Mouse (Mus musculus) cerebellum, adult 11-12 months (tissue): ENCODE data around the gene Bcl2l13.
"Not testable (repeated sequence)": the region's sequence is repeated elsewhere in the genome, so short reads cannot be mapped to it uniquely, and the experiment has no call there.

Source experiments
- DNase-seq: peaks from one replicate; pipeline ENCODE4 v3.0.0; 2022

Bcl2l13 gene

GRCm38 (mm10) chr6:120835474-120836374, at the start of gene Bcl2l13:
Bcl2l13 (plus strand) TSS chr6:120836212.
- DNase-seq, result peak; percentile 90

- DNase-seq, result no peak
These were observed 47.9 kb upstream of the Bcl2l13 start for GRCm38 (mm10) chr6:120788068-120788607.

- DNase-seq, result no peak
These were observed 47.1 kb upstream of the Bcl2l13 start for GRCm38 (mm10) chr6:120788904-120789303.

GRCm38 (mm10) chr6:120790153-120790552, 45.9 kb upstream of the Bcl2l13 start:
- DNase-seq, result no peak

GRCm38 (mm10) chr6:120790717-120791116, 45.3 kb upstream of the Bcl2l13 start:
- no peak for DNase-seq

- no peak for DNase-seq
These were observed 43.1 kb upstream of the Bcl2l13 start for GRCm38 (mm10) chr6:120792947-120793346.

GRCm38 (mm10) chr6:120795422-120796086, 40.5 kb upstream of the Bcl2l13 start:
- DNase-seq, result no peak

- peak; percentile 21 for DNase-seq
These were observed 39.9 kb upstream of the Bcl2l13 start for GRCm38 (mm10) chr6:120796111-120796510.

GRCm38 (mm10) chr6:120798019-120798418, 38.0 kb upstream of the Bcl2l13 start:
- DNase-seq, result peak; percentile 24

- DNase-seq, result no peak
These were observed 37.1 kb upstream of the Bcl2l13 start for GRCm38 (mm10) chr6:120798905-120799304.

- DNase-seq, result no peak
These were observed 36.4 kb upstream of the Bcl2l13 start for GRCm38 (mm10) chr6:120799581-120800041.

- no peak for DNase-seq
These were observed 28.8 kb upstream of the Bcl2l13 start for GRCm38 (mm10) chr6:120806999-120807737.

- no peak for DNase-seq
These were observed 28.3 kb upstream of the Bcl2l13 start for GRCm38 (mm10) chr6:120807738-120808081.

GRCm38 (mm10) chr6:120811999-120812398, 24.0 kb upstream of the Bcl2l13 start:
- not testable (repeated sequence) for DNase-seq

GRCm38 (mm10) chr6:120819294-120819693, 16.7 kb upstream of the Bcl2l13 start:
- no peak for DNase-seq

GRCm38 (mm10) chr6:120820144-120820543, 15.9 kb upstream of the Bcl2l13 start:
- DNase-seq, result no peak

- no peak for DNase-seq
These were observed 15.1 kb upstream of the Bcl2l13 start for GRCm38 (mm10) chr6:120820941-120821340.

- DNase-seq, result no peak
These were observed 14.3 kb upstream of the Bcl2l13 start for GRCm38 (mm10) chr6:120821715-120822114.

- peak; percentile 94 for DNase-seq
These were observed 13.6 kb upstream of the Bcl2l13 start, which contains the start of gene Atp6v1e1 for GRCm38 (mm10) chr6:120822307-120822928. Atp6v1e1 (minus strand) TSS chr6:120822793.

GRCm38 (mm10) chr6:120822937-120823614, 12.9 kb upstream of the Bcl2l13 start:
- DNase-seq, result peak; percentile 52

- DNase-seq, result no peak
These were observed 6.0 kb upstream of the Bcl2l13 start for GRCm38 (mm10) chr6:120830056-120830455.
